Mouse (Mus musculus) limb, embryonic 14.5 days (tissue): ENCODE results near the gene Ablim1. TPM values are rescaled to one million over a fixed set of nuclear protein-coding genes. Genes with fewer than 3 reads are reported as not detected.
A peak's percentile ranks its signal among the peaks of the same experiment; 100 is the strongest.

Source experiments
- ATAC-seq: fragments of 200-750 bp; cut with Nextera tagmentation; 2 replicates; pipeline ENCODE4 v1.8.0; 2017; ENCODE audit warnings: low read depth, moderate number of reproducible peaks, moderate TSS enrichment; ENCODE audit not compliant: low FRiP score
- DNase-seq: peaks from one replicate; pipeline ENCODE4 v3.0.0-alpha.2; 2015; ENCODE audit warnings: low spot score
- H3K27ac ChIP-seq: fragments of 300-500 bp; sonication (generic); replicated peaks from 2 replicates; pipeline ENCODE4 v1.5.1; 2014; ENCODE audit warnings: low read depth, mild to moderate bottlenecking, low read length, moderate library complexity, mixed read lengths
- H3K27me3 ChIP-seq: fragments of 300-500 bp; sonication (generic); 2 replicates; pipeline ENCODE4 v1.6.1; 2014; ENCODE audit warnings: low read length, mixed read lengths; ENCODE audit not compliant: control insufficient read depth, insufficient read depth
- H3K36me3 ChIP-seq: fragments of 300-500 bp; sonication (generic); 2 replicates; pipeline ENCODE4 v1.6.1; 2014; ENCODE audit warnings: mild to moderate bottlenecking, low read length, moderate library complexity, mixed read lengths; ENCODE audit not compliant: control insufficient read depth, insufficient read depth
- H3K4me1 ChIP-seq: fragments of 300-500 bp; sonication (generic); 2 replicates; pipeline ENCODE4 v1.6.1; 2014; ENCODE audit warnings: antibody characterized with exemption, low read length, mixed read lengths; ENCODE audit not compliant: control insufficient read depth, insufficient read depth
- H3K4me2 ChIP-seq: fragments of 300-500 bp; sonication (generic); replicated peaks from 2 replicates; pipeline ENCODE4 v1.6.1; 2014; ENCODE audit warnings: low read depth, mild to moderate bottlenecking, low read length, moderate library complexity; ENCODE audit not compliant: severe bottlenecking
- H3K4me3 ChIP-seq: fragments of 300-500 bp; sonication (generic); replicated peaks from 2 replicates; pipeline ENCODE4 v1.5.1; 2014; ENCODE audit warnings: low read length
- H3K9ac ChIP-seq: fragments of 300-500 bp; sonication (generic); 2 replicates; pipeline ENCODE4 v1.6.1; 2014; ENCODE audit warnings: mild to moderate bottlenecking, low read depth, low read length, moderate library complexity; ENCODE audit not compliant: severe bottlenecking
- H3K9me3 ChIP-seq: fragments of 300-500 bp; sonication (generic); 2 replicates; pipeline ENCODE4 v1.6.1; 2016; ENCODE audit warnings: low read length; ENCODE audit not compliant: control insufficient read depth
- POLR2A ChIP-seq: fragments of 200-500 bp; IDR thresholded peaks from 2 replicates; pipeline ENCODE4 v1.8.0; 2012; ENCODE audit warnings: inconsistent platforms, mild to moderate bottlenecking, moderate library complexity, borderline replicate concordance; ENCODE audit not compliant: insufficient read depth, insufficient read length; ENCODE audit errors: extremely low read depth
- WGBS: fragments of 180-500 bp; shearing (Covaris S2); extraction: QIAGEN DNeasy Blood & Tissue Kit; methylation state at CpG from one replicate; pipeline ENCODE4 v1.1.7; 2014; 5-methylcytosine and 5-hydroxymethylcytosine counted together
- polyA plus RNA-seq, 2 experiments: library from polyadenylated mRNA; depleted of rRNA in 1 of 2; stranded (reverse) in 1 of 2; unstranded in 1 of 2; fragments of >200 nt; fragmentation: Nextera tagmentation in 1 of 2; extraction: Ambion mirVana in 1 of 2; gene quantifications; 2 replicates each; pipeline versions ENCODE4 v1.2.1 to v1.2.3; 2012 to 2014

The Ablim1 gene
- polyA plus RNA-seq, 2 experiments: 30.6 to 76.9 TPM

GRCm38 (mm10) chr19:57201090-57201483, 113.6 kb downstream of the Ablim1 start:
- H3K4me3 ChIP-seq: no peak overlapping the region
- H3K4me1 ChIP-seq: peaks cover 25% of the 10 kb centered on the region
- no peak overlapping the region for H3K9ac ChIP-seq
- no peaks in the 10 kb centered on the region for H3K36me3 ChIP-seq
- H3K27me3 ChIP-seq: no peaks in the 10 kb centered on the region
- no peaks in the 10 kb centered on the region for H3K9me3 ChIP-seq
- no peak overlapping the region for H3K4me2 ChIP-seq
- TF ChIP-seq POLR2A: no peak
- ATAC-seq (no peak), DNase-seq (no peak)
- 86% methylated on average over 8 of the region's 8 CpGs for WGBS
- H3K27ac ChIP-seq: no peak overlapping the region

- no peak overlapping the region for H3K27ac ChIP-seq
- WGBS: 58% methylated on average over 12 of the region's 12 CpGs
- H3K36me3 ChIP-seq: no peaks in the 10 kb centered on the region
- H3K4me1 ChIP-seq: peaks cover 25% of the 10 kb centered on the region
- H3K9ac ChIP-seq: no peak overlapping the region
- ATAC-seq (no peak), DNase-seq (no peak)
- no peaks in the 10 kb centered on the region for H3K9me3 ChIP-seq
- no peak overlapping the region for H3K4me2 ChIP-seq
- TF ChIP-seq POLR2A: no peak
- H3K27me3 ChIP-seq: no peaks in the 10 kb centered on the region
- no peak overlapping the region for H3K4me3 ChIP-seq
Observed at GRCm38 (mm10) chr19:57200477-57201089, 114.1 kb downstream of the Ablim1 start.

GRCm38 (mm10) chr19:57199361-57199760, 115.4 kb downstream of the Ablim1 start:
- H3K27ac ChIP-seq: no peak overlapping the region
- DNase-seq (peak; percentile 44), ATAC-seq (no peak)
- no peak overlapping the region for H3K4me3 ChIP-seq
- H3K9me3 ChIP-seq: no peaks in the 10 kb centered on the region
- no peak overlapping the region for H3K4me2 ChIP-seq
- H3K4me1 ChIP-seq: peaks cover 25% of the 10 kb centered on the region
- peaks cover 7% of the 10 kb centered on the region; the same call in 1 of the 2 replicates for H3K27me3 ChIP-seq
- H3K9ac ChIP-seq: no peak overlapping the region
- 46% methylated on average over 6 of the region's 6 CpGs for WGBS
- H3K36me3 ChIP-seq: no peaks in the 10 kb centered on the region
- TF ChIP-seq POLR2A: no peak

GRCm38 (mm10) chr19:57198531-57198930, 116.2 kb downstream of the Ablim1 start:
- no peak overlapping the region for H3K4me3 ChIP-seq
- no peaks in the 10 kb centered on the region for H3K36me3 ChIP-seq
- H3K9me3 ChIP-seq: no peaks in the 10 kb centered on the region
- H3K4me2 ChIP-seq: no peak overlapping the region
- no peak for DNase-seq
- peaks cover 7% of the 10 kb centered on the region; the same call in 1 of the 2 replicates for H3K27me3 ChIP-seq
- no peak for ATAC-seq
- peaks cover 25% of the 10 kb centered on the region for H3K4me1 ChIP-seq
- 71% methylated on average over 12 of the region's 12 CpGs for WGBS
- no peak overlapping the region for H3K9ac ChIP-seq
- H3K27ac ChIP-seq: no peak overlapping the region
- TF ChIP-seq POLR2A: no peak

GRCm38 (mm10) chr19:57198029-57198428, 116.7 kb downstream of the Ablim1 start:
- Histone ChIP-seq H3K4me3 (no peak overlapping the region), H3K4me1 (peaks cover 25% of the 10 kb centered on the region), H3K27ac (no peak overlapping the region), H3K27me3 (peaks cover 7% of the 10 kb centered on the region; the same call in 1 of the 2 replicates), H3K9me3 (no peaks in the 10 kb centered on the region), H3K9ac (no peak overlapping the region), H3K36me3 (no peaks in the 10 kb centered on the region), H3K4me2 (no peak overlapping the region)
- no peak for ATAC-seq
- no peak for TF ChIP-seq POLR2A
- 49% methylated on average over 5 of the region's 5 CpGs for WGBS
- DNase-seq: no peak
